9 mouse cellular contexts compared by ENCODE assay signal in genomic region chr6:140300470-140301145, GRCm38 (mm10).
DNase-seq lines count a peak whose midpoint lies in the region; ATAC-seq and TF ChIP-seq lines count a peak whose summit lies in the region.
"Had no signal": no experiment of that assay in that cellular context is flagged by ENCODE, and none has a peak within 500 bp of the region (broad histone marks: within the 10 kb centered on the region; RNA-seq: fewer than 3 reads in every experiment).

No protein-coding gene starts in this region.

- WGBS in heart, postnatal 0 days, result 24% methylated on average over 7 of the region's 7 CpGs
- WGBS in kidney, postnatal 0 days, result 30% methylated on average over 7 of the region's 7 CpGs

- no peak overlapping the region for H3K4me3 ChIP-seq in heart, postnatal 0 days (ENCODE audit: low read depth, low read length)
- H3K4me3 ChIP-seq in kidney, postnatal 0 days (replicated peaks; ENCODE audit: low read depth, low read length), result no peak overlapping the region
- H3K4me3 ChIP-seq: neural tube, embryonic 12.5 days had no signal

- peak; percentile 45 for DNase-seq in layer of hippocampus, adult 11-12 months (ENCODE audit: low spot score)
- no peak for DNase-seq in layer of hippocampus, adult 8-10 months (ENCODE audit: low spot score in 2 of 2)
- peak; percentile 83 for DNase-seq in adrenal gland, postnatal 14 days
- DNase-seq in heart, postnatal 0 days (ENCODE audit: low spot score), result peak; percentile 29
- peak; percentile 60 for DNase-seq in kidney, postnatal 0 days (ENCODE audit: low spot score)
- peak; percentile 64 for DNase-seq in lung, postnatal 25 days (ENCODE audit: low spot score)
- no peak for DNase-seq in thymus, postnatal 36 days

- H3K27me3 ChIP-seq in heart, postnatal 0 days (ENCODE audit: control insufficient read depth, insufficient read depth, low read length), result no peaks in the 10 kb centered on the region
- no peaks in the 10 kb centered on the region for H3K27me3 ChIP-seq in kidney, postnatal 0 days (ENCODE audit: insufficient read depth, low read length)
- H3K27me3 ChIP-seq: neural tube, embryonic 12.5 days had no signal

- H3K27ac ChIP-seq in heart, postnatal 0 days (ENCODE audit: low read depth), result no peak overlapping the region
- H3K27ac ChIP-seq in kidney, postnatal 0 days, result no peak overlapping the region
- H3K27ac ChIP-seq: neural tube, embryonic 12.5 days had no signal

- no peaks in the 10 kb centered on the region for H3K36me3 ChIP-seq in heart, postnatal 0 days (replicated peaks; ENCODE audit: control insufficient read depth, insufficient read depth, low read length)
- H3K36me3 ChIP-seq in kidney, postnatal 0 days (ENCODE audit: insufficient read depth, low read length), result no peaks in the 10 kb centered on the region
- H3K36me3 ChIP-seq: neural tube, embryonic 12.5 days had no signal

- no peak overlapping the region for H3K4me2 ChIP-seq in heart, postnatal 0 days (ENCODE audit: low read depth, low read length)
- no peak overlapping the region for H3K4me2 ChIP-seq in kidney, postnatal 0 days (ENCODE audit: low read length)
- H3K4me2 ChIP-seq: neural tube, embryonic 12.5 days had no signal

- no peak overlapping the region for H3K9ac ChIP-seq in heart, postnatal 0 days (replicated peaks; ENCODE audit: low read depth, low read length)
- no peak overlapping the region for H3K9ac ChIP-seq in kidney, postnatal 0 days (ENCODE audit: low read depth, low read length)
- H3K9ac ChIP-seq: neural tube, embryonic 12.5 days had no signal

- TF ChIP-seq EP300 in heart, postnatal 0 days (IDR thresholded peaks at IDR 0.05; ENCODE audit: low read depth), result no peak

- no peak for TF ChIP-seq CTCF in heart, postnatal 0 days (IDR thresholded peaks at IDR 0.05; ENCODE audit: low read depth)
- no peak for TF ChIP-seq CTCF in kidney, postnatal 0 days (IDR thresholded peaks at IDR 0.05; ENCODE audit: low read depth)

- H3K4me1 ChIP-seq in heart, postnatal 0 days (ENCODE audit: control insufficient read depth, insufficient read depth), result peaks cover 15% of the 10 kb centered on the region
- H3K4me1 ChIP-seq in kidney, postnatal 0 days (replicated peaks; ENCODE audit: insufficient read depth, low read length), result no peaks in the 10 kb centered on the region; the same call in 1 of the 2 replicates

- no peaks in the 10 kb centered on the region for H3K9me3 ChIP-seq in heart, postnatal 0 days (replicated peaks; ENCODE audit: control insufficient read depth, low read length)
- H3K9me3 ChIP-seq in kidney, postnatal 0 days (replicated peaks; ENCODE audit: low read length), result no peaks in the 10 kb centered on the region
- H3K9me3 ChIP-seq: neural tube, embryonic 12.5 days had no signal

- peak; percentile 81 for ATAC-seq in heart, postnatal 0 days (ENCODE audit: insufficient read depth, low read depth)
- peak; percentile 54; the same call in 1 of the 2 replicates for ATAC-seq in kidney, postnatal 0 days (replicated peaks; ENCODE audit: low FRiP score, low read depth)
- no peak for ATAC-seq in granulocyte monocyte progenitor cell, adult 5-6 weeks (replicated peaks; ENCODE audit: poor library complexity, severe bottlenecking)

Comparison
In these comparisons a context has a peak if more than half of its experiments do, and no peak if none do; other contexts are left out.
1. DNase-seq: peak in layer of hippocampus, adult 11-12 months (single experiment), adrenal gland, postnatal 14 days (single experiment), heart, postnatal 0 days (single experiment), kidney, postnatal 0 days (single experiment) and lung, postnatal 25 days (single experiment); none in layer of hippocampus, adult 8-10 months (0 of 2) and thymus, postnatal 36 days (0 of 2).